Mouse (Mus musculus) v-Abl transformed pro-B cells (cell line): ENCODE results near the gene Kcnh1.

Experiments
- in situ Hi-C, 2 experiments: fragments of 400-800 bp; cut with MboI; formaldehyde crosslinking; loops; one replicate each; pipeline ENCODE4 v1.15.1; 2025; ENCODE audit not compliant: unreplicated experiment in 2 of 2

The Kcnh1 gene

DNA sequence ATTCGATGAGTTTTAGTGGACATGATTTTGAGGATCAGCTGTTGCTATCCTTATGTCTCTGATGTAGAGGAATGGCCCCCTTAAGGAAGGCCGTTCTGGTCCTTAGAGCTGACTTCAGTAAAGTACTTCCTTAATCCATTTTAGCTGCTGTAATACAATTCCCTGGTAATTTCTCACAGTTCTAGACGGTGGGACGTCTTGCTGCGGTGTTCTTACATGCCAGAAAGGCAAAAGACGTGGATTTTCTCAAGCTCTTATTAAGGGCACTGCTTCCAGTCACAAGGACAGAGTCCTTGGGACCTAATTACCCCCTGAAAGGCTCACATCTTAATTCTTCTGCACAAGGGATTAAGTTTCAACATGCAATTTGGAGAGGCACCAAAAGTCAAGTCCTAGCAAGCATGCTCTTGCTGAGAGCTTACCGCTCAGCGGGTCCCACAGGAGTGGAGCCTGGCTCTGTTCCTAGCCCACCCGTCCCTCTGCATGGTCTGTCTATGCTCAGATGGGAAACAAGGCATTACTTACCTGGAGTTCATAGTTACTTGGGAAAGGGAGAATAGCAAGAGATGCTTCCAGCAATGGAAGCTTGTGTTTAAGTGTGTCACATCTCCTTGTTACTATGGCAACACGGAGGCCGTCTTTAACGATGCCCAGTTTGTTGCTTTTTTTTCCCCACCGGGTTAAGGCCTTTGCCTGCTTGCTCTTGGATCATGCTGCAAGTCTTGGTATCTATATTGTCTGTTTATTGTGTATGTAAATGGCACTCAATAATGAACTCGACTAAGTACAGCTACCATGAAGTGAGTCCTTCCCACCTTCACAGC, 209.3 kb downstream of the Kcnh1 start:
- in situ Hi-C loops: no loop called here

DNA sequence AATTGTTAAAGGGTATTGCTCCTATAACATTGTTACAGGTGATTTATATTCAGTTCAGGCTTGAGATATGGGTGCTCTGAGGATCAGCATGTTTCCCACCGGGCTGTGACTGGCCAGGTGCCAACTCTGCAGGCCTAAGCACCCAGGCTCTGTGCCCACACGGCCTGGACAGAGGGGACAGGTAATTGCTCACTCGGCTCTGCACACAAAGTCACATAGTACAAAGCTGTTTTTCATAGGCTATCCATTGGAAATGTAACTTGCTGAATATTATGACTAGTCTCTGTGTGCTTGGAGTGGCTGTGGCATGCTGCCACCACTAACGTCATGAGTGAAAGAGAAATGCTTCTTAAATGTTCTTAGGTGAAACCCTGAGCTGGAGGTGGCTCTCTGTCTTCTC, 210.4 kb downstream of the Kcnh1 start:
- in situ Hi-C loops: no loop called here

GRCm38 (mm10) chr1:192402911-192403704, 212.5 kb downstream of the Kcnh1 start:
- in situ Hi-C loops: no loop called here

- in situ Hi-C loops: no loop called here
These were observed 214.6 kb downstream of the Kcnh1 start for GRCm38 (mm10) chr1:192405136-192405535.

DNA sequence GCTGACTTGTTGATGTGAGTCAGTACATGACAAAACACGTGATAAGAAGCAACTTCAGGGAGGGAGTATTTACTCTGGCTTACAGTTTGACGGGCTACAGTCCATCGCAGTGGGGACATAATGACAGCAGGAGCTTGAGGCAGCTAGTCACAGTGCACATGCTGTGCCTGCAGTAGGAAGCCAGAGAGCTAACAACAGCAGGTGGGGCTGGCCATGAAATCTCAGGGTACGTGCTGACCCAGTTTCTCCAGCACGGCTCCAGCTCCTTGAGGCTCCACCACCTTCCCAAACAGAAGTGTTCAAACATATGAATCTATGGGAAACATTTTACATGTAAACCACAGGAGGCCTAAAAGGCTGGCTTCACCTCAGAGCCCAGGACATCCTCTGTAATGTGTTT, 216.0 kb downstream of the Kcnh1 start:
- in situ Hi-C loops: no loop called here

DNA sequence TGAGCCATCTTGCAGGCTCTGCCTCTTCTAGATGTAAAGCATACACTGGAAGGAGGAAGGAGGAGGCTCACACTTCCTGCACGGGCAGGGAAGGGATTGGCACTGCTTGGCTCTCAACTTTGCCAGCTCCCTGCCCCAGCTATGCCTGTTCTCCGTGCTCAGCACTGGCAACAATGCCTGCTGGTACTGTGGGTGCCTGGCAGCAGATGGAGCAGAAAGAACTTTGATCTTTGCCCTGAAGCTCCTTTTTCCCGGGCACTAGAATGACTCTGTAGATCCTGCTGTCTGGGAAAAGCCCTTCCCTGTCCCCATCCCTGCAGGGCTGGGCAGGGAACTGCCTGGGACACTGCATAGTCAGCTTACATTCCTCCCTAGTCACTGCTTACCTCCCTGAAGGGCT, 225.2 kb downstream of the Kcnh1 start:
- in situ Hi-C loops: no loop called here

- in situ Hi-C loops: no loop called here
These were observed 225.8 kb downstream of the Kcnh1 start for GRCm38 (mm10) chr1:192416241-192416821.

GRCm38 (mm10) chr1:192419176-192419575, 228.6 kb downstream of the Kcnh1 start:
- in situ Hi-C loops: no loop called here

DNA sequence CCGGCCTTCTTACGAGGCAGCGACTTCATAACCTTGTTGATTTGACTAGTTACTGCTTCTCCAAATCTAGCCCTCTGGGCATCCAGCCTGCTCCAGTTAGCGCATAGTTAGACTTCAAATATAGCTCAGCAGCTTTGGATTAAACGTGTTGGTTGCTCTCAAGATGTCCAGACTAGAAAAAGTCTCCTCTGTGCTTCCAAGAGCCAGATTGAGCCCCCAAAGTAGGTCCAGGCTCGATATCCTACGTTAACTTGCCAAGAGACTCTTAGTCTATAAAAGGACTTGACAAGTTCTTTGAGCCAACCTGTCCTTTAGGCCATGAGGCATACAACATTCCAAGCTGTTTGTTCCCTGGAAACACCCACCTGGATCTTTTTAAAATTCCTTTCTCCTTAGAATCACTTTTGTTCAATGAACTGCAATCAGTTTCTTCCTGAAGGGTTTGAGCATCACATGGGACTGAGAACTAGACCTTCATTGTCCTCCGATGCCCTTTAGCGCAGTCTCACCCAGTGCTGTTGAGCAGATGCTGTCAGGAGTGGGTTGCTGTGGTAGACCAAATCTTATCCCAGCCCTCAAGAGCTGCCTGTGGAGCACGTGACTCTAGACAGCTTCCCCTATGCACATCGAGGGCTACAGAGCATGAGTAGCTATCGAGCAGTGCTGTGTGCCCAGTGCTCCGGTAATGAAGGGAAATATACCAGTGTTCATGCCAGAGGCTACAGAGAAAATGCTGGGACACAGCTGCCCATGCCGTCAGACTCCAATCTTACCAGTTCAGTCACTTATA, 231.0 kb downstream of the Kcnh1 start:
- in situ Hi-C loops: no loop called here

DNA sequence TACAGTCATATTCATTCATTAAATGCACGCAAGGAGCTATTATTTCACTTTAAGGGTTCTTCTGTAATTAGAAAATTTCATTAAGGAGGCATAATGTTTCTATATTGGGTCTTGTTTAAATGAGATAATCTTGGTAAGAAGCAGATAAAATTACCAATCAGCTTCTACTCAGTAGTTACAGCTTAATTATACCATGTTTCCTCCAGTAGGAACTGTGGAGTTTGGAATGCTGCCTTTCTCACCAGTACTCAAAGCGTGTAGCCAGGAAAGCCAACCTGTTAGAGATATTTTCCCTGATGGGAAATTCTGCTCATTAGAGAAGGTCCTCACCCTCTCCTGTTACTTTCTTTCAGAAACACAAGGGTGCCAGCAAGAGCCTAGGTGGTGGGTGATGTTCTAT, 240.8 kb downstream of the Kcnh1 start:
- in situ Hi-C loops: no loop called here

GRCm38 (mm10) chr1:192435503-192435902, 244.9 kb downstream of the Kcnh1 start:
- in situ Hi-C loops: no loop called here

DNA sequence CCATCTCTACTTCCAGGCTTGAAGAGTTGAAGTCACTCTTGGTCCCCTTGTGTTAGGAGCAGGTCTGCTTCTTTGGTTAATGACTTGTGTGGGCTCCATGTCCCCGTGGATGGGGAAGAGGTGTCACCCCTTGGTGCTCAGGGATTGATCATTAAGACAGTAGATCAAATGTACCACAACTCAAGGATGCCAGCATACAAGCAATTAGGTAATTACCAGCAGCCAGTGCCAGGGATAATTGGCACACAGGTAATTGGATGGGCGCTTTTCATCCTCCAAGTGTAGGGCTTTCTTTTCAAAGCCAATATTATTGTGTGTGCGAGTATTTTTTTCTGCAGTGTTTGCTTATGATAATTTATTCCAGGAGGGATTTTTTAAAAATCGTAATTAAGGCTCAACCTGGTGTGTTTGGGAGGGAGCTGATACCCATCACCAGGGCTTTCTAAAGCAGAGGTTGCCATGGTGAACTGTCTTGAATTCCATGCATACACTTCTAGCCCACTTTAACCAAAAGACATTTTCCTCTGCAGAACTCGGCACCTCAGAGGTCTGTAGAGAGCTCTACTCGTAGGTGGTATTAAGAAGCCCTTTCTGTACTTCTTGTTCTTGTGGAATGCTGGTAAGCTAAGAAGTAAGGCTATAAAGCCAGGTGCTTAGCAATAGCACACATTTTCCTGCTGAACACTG, 248.7 kb downstream of the Kcnh1 start:
- in situ Hi-C loops: no loop called here

GRCm38 (mm10) chr1:192442772-192443445, 252.3 kb downstream of the Kcnh1 start:
- in situ Hi-C loops: no loop called here

DNA sequence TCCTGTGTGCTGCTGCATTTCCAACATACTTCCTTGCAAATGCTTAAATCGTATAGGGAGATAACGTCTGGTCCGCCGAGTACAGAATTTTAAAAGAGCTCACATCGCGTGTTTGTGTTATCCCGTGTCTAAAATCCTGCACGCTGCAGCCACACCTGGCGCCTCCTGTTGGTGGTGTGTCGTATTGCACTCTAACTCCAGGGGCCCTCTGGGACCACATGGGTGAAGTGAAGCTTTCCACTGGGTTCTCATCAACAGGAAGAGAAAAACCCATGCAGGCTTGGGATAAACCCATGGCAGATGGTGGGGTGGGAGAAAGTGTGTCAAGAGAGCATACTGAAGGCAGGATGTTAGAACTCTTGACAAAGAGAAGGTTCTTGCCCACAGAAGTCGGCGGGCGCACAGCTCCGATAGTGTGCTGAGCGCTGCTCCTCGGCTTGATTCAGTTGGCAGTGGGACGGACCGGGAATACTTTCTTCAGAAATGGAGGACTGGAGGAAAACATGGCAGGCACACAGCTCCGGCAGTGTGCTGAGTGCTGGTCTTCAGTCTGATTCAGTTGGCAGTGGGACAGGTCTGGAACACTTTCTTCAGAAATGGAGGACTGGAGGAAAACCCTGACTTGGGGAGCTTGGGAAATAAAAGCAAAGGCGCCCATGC, 253.6 kb downstream of the Kcnh1 start:
- in situ Hi-C loops: no loop called here

DNA sequence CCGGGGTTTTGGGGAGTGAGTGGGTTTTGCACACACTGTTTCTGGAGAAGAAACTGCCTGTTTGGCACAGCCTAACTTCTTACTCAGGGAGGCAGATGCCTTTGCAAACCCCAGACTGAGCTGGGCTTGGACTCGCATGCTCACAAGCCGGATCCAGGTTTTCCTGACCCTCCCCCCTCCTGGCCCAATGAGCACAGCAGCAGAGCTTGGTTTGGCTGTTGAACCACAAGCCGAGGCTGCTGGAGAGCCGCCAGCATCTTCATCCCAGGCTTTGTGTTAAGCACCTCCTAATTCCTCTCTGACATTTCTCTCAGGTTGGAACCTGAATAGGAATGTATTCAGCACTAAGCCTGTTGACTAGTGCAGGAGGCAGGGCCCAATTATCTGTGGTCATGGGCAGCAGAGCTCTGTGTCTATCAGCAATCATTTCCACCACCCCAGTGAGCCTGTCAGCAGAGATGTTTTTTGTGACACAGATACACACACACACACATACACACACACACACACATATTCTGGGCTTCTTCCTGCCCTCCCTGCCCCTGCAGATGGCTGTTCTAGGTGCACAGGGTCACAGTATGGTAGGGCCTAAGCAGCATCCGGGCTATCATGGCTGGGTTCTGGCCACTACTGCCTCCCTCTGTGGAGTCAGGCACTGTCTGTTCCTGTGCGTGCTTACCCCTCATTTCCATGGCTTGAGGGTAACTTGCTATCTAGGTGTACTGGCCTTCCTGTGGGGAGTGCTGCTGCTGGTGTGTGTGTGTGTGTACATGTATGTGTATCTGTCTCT, 254.3 kb downstream of the Kcnh1 start:
- in situ Hi-C loops: no loop called here

DNA sequence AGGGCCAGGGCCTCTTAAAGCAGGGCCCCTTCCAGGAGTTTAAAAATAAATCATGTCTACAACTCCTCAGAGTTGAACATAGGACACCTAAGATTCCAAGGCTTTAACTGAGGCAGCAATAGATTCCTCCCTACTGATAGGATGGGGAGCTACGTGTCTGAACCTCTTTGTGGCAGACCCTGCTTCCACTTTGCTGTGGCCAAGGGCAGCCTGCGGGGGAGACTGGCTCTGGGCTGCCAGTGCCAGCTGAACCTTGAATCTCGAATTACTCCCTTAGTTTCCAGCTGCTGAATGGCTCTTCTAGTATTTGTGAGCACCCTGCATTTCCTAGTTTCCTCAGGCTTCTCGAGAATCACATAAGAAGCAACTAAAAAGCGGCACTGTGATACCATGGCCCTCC, 255.6 kb downstream of the Kcnh1 start:
- in situ Hi-C loops: no loop called here

- in situ Hi-C loops: no loop called here
These were observed 257.1 kb downstream of the Kcnh1 start for GRCm38 (mm10) chr1:192447666-192448065.

DNA sequence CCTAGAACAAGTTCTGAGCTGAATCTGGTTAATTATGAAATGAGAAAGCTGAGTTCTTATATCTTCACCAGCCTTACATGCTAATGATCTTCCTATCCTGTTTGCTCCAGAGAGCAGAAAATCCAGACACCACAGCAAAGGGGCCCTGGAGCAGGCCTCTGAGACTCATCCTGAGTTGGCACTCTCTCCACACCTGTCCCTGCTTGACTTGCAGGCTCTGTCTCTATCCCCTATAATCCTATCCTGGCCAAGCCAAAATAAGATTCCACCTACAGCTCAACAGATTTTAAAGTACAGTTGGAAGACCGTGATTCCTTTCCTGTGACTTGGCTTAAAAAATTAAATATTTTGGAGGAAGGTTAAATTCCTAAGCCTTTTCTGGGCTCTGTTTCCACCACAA, 257.9 kb downstream of the Kcnh1 start:
- in situ Hi-C loops: no loop called here
